Mouse (Mus musculus): Measurements from ENCODE around the gene Ppig.

Ppig gene

DNA sequence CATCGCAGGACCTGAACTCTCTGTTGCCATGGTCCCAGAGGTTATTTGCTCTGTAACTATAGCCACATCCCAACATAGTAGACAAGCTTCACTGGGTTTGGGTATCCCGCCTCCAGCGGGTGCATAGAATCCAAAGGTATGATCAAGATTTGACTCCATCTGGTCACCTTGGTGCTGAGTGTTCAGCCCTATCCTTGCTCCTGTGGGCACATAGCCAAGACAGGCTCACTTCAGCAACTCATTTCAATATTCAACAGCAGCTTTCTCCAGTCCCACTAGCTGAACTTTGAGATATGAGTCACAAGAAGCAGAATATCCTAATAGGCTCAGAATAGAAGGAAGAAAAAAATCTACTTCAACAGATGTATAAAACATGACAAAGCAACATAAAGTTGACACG, 41.0 kb downstream of the Ppig start:
- no peak for DNase-seq (ENCODE audit: low spot score in 2 of 2)

DNA sequence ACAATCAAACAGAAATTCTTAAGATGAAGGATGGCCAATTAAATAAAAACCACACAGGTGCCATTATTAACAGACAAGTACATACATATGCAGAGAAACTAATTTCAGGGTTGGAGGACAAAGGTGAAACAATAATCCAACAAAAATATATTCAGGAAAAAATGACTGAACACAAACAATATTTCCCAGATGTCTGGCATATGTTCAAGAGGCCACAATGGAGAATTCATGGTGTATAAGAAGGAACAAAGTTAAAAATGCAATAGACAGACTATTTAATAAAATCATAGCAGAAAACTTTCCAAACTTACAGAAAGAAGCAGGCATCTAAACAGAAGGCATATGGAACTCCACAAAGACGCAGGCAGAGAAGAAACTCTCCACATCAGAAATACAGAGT, 42.4 kb downstream of the Ppig start:
- DNase-seq (ENCODE audit: low spot score in 2 of 2): no peak

DNA sequence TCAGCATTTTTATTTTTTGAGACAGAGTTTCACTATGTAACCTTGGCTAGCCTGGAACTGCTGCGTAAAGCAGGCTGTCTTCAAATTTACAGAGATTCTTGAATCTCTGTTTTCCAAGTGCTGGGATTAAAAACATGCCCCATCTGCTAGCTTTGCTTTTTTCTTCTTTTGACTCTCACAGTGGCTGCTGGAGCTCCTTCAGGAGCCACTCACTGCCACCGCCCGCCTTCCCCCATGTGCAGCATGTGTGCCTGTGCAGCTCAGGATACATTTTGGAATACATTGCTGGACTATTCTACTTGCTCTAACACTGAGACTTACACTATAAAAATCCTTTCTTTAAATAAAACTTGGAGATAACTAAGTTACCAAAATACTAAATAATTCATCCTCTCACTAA, 51.0 kb downstream of the Ppig start:
- no peak for DNase-seq (ENCODE audit: low spot score in 2 of 2)

DNA sequence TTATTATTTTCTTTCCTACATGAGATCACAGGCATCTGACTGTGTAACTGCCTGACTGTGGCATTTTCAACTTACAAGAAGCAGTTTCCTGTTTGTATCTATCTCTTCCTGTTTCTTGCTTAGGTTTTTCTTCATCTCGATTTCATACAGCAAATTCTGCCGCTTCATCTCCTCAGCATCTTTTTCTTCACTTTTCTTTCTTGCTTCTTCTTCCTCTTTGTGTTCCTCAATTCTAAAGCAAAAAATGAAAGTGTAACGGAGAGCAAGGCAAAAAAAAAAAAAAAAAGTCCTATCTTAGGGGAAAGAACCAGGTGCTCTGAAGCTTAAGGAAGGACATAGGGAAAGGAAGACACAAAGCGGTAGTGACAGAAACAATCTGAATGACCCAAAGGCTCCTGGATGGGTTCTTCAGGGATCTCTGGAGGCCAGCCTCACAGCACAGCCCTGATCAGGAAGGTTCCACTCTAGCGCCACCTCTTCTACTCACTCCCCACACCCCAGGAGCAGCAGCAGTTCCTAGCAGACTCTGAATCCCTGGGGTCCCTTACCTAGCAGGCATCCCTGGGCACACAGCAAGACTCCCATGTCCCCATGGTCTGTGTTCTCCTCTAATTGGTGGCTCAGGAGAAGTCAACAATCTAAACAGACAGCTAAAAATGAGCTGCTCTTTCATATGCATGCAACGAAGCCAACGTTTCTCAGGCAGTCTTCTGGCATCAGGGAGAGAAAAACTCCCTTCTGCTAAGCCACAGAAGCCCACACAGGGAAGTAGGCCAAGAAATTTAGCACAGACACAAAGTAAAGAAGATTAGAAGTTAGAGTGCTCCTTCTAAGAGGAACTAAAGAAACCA, 55.9 kb downstream of the Ppig start:
- DNase-seq (ENCODE audit: low spot score in 2 of 2): peak; percentile 34 to 45

DNA sequence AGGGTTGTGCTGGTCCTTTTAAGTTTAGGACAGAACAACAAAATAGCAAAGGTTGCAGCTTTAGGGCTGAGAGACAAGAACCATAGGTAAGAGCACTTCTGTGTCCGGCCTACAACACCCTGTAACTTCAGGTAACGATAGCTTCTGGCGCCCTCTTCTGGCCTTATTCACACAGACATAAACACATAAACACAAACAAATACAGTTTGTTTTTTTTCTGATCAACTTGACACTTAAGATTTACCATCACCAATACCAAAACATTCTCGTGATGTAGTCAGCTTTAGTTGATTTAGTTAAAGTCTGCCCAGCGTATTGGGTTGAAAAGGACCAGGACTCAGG, 56.5 kb downstream of the Ppig start:
- peak; percentile 52 to 70 for DNase-seq (ENCODE audit: low spot score in 2 of 2)

DNA sequence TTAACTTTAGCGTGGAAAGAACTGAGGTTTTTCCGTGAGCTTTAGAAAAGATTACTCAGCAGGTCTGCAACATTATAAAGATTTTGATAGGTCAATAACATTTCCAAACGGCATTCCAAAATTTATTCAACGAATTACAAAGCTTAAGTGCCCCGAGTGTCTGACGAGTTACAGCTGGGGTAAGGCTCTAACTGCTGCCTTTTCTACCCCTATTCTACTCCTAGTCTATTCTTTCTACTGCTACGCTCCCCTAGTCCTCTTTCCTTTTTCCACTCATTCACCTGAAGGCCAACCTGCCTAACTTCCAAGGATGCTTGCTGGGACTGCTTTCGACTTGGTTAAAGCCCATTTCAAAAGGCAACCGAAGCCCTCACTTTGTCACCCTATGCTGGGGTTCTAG, 66.6 kb downstream of the Ppig start:
- DNase-seq (ENCODE audit: low spot score in 2 of 2): no peak

DNA sequence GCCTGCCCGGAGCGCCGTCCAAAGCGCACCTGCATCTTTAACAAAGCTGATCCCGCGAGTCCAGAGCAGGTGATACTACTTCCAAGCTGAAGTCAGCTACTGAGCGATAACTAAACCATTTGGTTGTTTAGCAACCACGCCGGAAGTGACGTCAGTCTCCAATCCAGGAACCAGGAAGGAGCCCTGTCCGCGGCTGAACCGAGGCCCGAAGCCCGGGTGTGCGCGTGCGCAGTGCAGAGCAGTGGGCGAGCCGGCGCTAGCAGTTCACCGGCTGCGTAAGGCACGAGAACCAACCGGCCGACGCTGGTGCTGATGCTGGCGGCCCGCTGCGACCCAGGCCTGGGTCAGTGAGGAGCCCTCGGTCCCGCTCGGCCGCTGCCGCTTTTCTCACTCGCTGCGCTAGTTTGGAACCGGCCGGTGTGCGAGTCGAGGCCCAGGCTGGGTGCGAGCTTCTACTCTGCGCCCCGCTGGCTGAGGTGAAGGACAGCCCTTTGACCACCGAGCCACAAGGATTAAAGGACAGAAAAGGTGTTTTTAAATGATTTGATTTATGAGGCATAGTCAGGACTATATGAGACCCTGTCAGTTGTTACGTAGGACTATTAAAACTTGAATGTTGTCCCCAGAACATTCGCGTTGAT, 67.2 kb downstream of the Ppig start, which contains the start of the genes Ccdc173 and Phospho2:
TSS of gene Ccdc173 (minus strand) at position 147 of the 641 bp plus-strand sequence.
TSS of gene Phospho2 (plus strand) at position 195 of the 641 bp plus-strand sequence.
- peak; percentile 97 to 99 for DNase-seq (ENCODE audit: low spot score in 2 of 2)

DNA sequence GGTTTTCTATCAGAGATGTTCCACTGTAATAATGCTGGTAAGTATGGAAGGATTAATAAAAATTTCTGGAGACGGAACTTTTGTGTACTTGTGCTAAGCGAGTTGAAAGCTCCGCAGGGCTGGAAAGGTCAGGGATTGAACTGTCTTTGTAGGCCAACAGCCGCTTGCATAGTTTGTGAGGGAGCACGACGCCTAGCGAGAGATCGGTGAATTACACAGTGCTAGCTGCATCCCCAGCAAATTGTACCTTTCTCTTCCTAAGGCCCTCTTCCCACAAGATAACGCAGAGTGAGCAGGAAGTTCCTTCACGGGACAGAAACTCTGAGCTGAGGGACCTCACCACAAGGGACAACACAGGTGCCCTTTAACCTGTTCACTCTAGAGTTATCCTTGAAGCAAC, 67.9 kb downstream of the Ppig start:
- peak; percentile 69 to 83 for DNase-seq (ENCODE audit: low spot score in 2 of 2)

DNA sequence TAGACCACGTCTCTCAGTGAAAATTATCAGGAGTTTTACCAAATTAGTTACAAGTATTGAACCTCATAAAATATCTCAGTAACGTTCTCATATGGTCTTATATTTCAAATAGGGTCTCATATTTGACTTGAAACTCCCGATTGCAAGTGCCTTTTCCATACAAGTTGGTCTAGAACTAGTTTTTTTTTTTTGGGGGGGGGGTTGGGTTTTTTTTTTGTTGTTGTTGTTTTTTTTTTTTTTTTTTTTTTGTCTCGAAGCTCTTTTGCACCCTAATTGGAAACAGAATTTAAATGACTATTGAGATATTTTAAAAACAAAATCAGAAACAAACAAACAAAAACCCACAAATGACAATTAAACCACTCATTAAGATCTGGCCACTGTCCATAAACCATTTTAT, 68.4 kb downstream of the Ppig start:
- no peak for DNase-seq (ENCODE audit: low spot score in 2 of 2)

DNA sequence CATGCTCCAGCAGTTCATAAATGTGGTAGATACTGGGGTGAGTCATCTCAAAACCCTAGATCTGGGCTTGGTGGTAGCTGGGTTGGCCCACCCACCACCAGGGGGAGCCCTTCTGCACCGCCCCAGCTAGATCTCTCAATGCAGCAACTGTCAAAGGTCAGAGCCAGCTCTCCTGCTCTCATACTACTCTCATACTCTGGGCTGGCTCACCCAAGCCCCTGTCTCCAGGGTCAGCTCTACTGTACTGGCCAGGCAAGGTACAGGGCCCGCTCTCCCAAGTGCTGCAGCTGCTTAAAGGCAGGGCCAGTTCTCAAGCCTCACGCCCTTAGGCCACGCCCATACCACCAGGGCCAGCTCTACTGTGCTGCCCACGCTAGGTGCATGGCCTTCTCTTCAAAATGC, 80.6 kb downstream of the Ppig start:
- peak; percentile 62 to 88 for DNase-seq (ENCODE audit: low spot score in 2 of 2)

Data from thymus, postnatal 10 days (tissue).